Mouse (Mus musculus) liver, adult (tissue): Measurements from ENCODE around the gene Tars2.

Experiments used
- GATA4 ChIP-seq: IDR thresholded peaks from 2 replicates; pipeline ENCODE4 v1.6.1; 2014; ENCODE audit warnings: mild to moderate bottlenecking, low read length; ENCODE audit not compliant: insufficient replicate concordance

Gene Tars2

GRCm38 (mm10) chr3:95754345-95755206, 5.4 kb downstream of the Tars2 start:
- no peak for TF ChIP-seq GATA4

- no peak for TF ChIP-seq GATA4
These were observed 7.1 kb downstream of the Tars2 start for GRCm38 (mm10) chr3:95752935-95753334.

DNA sequence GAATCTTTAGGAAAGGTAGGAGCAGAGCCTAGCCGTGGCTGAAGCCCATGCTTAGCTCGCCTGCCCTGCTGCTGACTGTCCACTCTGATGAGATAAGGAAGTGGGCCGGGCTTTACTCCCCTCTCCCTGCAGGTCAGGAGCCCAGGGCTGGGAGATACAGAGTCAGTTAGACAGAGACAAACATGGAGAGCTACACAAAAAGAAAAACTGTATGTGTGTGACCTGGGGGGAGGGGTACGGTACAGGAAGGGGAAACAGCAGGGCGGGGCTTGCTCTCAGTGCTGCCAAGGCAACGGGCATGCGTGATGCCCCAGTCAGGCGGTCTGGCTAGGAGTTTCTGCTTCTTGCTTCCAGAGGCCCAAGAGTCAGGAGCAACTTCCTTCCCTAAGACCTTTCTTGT, 19.6 kb downstream of the Tars2 start:
- TF ChIP-seq GATA4 = peak; percentile 65; the same call in 1 of the 2 replicates

DNA sequence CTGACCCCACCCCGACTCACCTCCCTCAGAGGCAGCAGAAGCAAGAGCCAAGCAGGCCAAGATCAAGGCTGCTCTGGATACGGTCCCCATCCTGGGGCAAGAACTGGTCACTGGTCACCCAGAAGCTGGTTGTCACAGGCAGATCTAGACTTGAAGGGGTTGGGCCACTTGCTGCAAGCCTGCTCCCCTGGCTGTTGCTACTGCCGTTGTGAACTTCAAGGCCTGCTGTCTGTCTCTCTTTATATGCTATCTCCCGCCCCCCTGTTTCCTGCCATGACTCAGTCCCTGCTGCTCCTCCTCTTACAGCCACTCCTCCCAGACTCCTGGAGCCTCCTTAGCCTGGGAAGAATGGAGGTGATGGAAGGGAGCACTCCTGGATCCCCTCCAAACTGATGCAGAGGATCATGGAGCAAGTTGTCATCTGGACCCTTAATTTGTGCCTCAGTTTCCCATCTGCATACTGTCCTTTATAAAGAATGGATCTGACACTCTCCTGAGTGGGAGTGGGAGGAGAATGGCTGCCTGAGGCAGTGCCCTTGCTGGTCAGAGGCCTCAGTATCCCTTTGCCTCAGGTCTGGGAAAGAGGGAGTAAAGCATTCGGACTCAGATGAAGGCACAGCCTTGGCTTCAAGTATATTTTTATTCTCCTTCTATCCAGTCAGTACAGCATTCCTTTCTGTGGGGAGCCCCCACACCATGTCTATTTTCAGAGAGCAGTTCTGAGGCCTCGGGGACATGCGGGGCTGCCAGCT, 20.5 kb downstream of the Tars2 start, which contains the start of gene Ecm1:
Gene Ecm1 (minus strand): TSS at position 217 of the 752 bp plus-strand sequence.
- no peak; the same call in 1 of the 2 replicates for TF ChIP-seq GATA4

DNA sequence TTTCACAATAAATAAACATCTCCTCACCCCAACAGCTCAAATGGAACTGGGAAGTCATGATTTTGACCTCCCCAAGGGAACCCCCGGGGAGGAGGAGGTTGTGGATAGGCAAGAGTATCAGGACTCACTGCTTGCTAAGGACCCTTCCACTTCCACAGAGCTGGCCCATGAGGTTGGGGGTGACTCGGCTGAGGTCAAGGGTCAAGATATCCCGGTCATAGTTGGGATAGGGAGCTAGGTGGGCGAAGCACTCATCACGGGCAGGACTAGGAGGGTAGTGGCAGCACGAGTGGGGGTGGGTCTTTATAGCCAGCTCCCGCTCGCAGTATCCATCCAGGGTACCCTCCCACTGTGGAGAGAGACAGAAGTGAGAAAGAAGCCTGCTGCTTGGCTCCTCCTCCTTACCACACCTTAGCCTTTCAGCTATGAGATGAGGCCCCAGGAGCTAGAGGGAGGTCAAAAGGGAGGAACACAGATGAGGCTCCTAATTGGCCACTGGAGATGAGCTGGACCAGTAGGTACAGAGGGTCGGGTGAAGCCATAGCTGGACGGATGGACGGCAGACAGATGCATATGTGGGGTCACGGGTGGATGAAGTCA, 24.8 kb downstream of the Tars2 start:
- no peak for TF ChIP-seq GATA4

- no peak for TF ChIP-seq GATA4
These were observed 25.8 kb downstream of the Tars2 start for GRCm38 (mm10) chr3:95734092-95734702.

DNA sequence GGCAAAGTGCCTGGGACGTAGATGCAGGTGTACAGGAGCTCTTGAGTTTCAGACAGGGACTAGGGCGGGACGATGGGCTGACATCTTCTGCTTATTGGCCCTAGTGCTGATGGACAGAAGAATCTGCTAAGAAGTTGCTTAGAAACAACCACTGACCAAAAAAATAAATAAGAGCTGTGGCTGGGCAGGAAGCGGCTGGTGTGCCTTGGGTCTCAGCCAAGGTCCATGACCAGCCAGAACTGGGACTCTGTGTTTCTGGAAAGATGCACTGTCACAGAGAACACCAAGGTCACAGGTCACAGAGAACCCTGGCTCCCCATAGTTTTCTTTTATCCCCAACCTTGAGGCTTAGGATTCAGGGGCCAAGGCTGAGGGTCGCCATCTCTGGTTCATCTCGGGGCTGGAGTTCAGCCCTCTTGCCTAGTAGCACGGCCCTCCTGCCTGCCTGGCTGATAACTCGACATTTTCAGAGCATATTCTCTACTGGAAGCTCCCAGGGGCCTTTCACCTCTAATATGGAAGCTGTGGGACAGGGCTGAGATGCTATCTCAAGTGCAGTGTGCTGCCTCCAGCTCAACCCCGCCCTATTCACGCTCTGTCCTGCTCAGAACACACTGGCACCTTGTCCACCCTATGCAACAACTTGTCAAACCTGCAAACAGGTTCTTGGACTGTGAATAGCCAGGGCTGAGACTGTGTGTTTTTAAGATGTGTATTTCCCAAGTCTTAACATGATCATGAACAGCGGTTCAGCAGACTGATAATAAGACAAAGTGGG, 27.1 kb downstream of the Tars2 start:
- TF ChIP-seq GATA4 = no peak

DNA sequence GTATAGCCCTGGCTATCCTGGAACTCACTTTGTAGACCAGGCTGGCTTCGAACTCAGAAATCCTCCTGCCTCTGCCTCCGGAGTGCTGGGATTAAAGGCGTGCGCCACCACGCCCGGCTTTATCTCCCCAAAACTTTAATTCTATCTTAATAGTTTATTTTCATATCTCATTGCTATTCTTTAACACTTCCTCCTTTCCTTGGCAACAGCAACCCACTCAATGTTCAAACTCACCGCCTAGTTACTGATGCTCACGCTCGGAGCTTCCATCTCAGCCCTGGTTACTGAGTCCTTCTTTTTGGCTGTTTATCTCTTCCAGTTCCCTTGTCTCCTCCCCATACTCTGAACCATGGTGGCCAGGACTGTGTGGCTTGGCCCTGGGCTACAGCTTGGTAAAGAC, 27.7 kb downstream of the Tars2 start:
- no peak for TF ChIP-seq GATA4

- TF ChIP-seq GATA4 = no peak
These were observed 28.2 kb downstream of the Tars2 start for GRCm38 (mm10) chr3:95731802-95732201.

GRCm38 (mm10) chr3:95730431-95730830, 29.6 kb downstream of the Tars2 start:
- TF ChIP-seq GATA4 = no peak

DNA sequence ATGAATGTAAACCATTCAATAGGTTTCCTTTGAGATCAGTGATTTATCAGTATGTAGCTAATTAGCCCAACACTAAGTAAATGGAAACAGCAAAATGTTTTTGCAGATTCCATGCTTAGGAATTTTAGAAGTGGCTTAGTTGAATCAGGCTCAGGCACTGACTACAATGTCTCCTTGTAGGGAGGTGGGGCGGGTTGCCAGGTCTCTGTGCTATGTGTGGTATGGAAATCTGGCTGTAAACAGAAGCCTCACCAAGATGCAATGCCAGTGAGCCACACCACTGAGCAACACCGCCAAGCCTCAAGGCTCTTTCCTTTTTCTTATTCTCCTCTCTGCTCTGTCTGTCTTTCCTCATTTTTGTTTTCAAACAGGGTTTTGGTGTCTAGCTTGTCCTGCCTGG, 31.1 kb downstream of the Tars2 start:
- TF ChIP-seq GATA4 = no peak

DNA sequence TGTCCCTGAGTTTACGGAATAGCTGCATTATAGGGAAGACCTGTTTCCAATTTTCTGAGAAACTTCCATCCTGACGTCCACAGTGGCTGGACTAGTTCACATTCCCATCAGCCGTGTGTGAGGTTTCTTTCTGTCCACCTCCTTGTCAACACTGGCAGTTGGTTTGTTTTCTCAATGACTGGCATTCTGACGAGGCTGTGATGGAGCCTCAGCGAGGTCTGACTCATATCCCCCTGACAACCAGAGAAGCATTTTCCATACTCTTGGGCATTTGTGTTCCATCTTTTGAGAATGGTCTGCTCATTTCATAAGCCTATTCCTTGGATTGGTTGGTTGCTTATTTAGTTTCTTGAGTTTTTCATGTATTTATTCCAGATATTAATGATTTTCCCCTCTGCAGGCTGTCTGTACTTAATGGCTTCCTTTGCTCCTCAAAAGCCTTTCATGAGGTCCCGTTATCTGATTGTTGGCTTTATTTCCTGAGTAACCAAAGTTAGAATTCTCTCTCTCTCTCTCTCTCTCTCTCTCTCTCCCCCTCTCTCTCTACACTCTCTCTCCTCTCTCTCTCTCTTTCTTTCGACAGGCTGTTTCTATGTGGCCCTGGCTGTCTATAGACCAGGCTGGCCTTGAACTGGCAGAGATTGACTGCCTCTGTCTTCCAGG, 33.2 kb downstream of the Tars2 start:
- no peak for TF ChIP-seq GATA4

DNA sequence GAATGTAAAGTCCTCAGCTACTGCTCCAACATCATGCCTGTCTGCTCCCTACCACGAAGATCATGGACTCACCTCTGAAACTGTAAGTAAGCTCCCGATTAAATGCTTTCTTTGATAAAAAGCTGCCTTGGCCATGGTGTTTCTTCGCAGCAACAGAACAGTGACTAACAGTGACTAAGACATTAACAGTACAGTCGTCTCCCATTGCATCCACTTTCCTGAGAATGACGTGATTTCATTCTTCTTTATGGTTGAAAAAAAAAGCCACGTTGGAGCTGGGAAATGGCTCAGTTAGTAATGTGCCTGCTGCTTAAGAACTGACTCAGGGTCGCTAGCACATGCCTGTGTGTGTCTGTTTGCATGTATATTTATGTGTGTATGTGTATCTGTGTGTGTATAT, 34.1 kb downstream of the Tars2 start:
- TF ChIP-seq GATA4 = no peak

- TF ChIP-seq GATA4 = no peak
These were observed 37.6 kb downstream of the Tars2 start for GRCm38 (mm10) chr3:95722386-95722785.
